Mouse (Mus musculus) gastrocnemius, adult 8-10 months (tissue): ENCODE measurements around the gene Napa. TPM values are rescaled to one million over a fixed set of nuclear protein-coding genes. Genes with fewer than 3 reads are reported as not detected.
A peak's percentile ranks its signal among the peaks of the same experiment; 100 is the strongest.

Source experiments
- DNase-seq, 2 experiments: peaks; one replicate each; pipeline ENCODE4 v3.0.0; 2022; ENCODE audit warnings: low spot score in 2 of 2
- total RNA-seq, 4 experiments: library from RNA; stranded (reverse); gene quantifications; 2 replicates each; pipeline ENCODE4 v1.2.4; 2022

The Napa gene
- total RNA-seq = 100 to 1,000 TPM; 105 to 140 (median 115) TPM

DNA sequence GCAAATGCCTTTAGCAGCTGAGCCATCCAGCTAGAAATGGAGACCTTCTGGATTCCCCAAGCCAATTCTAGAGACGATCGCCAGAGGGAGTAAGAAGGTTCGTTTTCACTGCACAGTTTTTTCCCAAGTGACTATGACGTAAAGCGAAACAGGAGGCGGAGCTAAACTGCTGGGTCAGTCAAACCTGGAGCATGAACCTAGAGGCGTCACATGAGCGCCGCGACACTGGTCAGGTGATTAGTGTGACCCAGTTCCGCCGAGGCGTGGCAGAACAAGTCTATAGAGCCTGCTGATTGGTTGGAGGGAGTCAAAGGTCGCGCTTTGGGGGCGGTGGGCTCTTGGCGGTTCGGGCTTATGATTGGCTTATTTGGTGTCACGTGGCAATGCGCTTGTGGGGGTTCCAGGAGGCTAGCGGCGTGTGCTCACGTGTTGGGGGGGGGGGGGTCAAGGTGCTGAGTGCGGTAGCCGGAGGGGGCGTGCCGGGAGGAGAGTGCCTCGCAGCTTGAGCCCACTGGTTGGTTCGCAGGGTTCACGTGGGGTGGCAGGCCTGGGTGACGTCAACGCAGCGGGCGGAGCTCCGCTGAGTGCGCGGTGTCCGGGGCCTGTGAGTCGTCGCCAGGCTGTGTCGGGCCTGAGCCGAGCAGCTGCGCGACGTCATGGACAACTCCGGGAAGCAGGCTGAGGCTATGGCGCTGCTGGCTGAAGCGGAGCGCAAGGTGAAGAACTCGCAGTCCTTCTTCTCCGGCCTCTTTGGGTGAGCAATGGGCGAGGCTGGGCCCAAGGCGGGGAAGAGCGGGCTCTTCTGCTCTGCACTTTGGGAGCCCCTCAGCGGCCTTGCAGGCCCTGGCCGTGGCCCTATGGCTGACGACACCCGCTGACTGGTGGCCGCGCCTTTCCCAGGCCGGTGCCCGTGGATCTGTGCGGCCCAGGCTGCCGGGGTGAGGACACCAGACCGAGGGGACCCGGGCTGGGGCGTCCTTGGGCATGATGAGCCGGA, at the start of gene Napa:
Gene Napa, plus strand, starts transcription at position 438 of the 997 bp plus-strand sequence.
- DNase-seq = peak; percentile 97 to 99

DNA sequence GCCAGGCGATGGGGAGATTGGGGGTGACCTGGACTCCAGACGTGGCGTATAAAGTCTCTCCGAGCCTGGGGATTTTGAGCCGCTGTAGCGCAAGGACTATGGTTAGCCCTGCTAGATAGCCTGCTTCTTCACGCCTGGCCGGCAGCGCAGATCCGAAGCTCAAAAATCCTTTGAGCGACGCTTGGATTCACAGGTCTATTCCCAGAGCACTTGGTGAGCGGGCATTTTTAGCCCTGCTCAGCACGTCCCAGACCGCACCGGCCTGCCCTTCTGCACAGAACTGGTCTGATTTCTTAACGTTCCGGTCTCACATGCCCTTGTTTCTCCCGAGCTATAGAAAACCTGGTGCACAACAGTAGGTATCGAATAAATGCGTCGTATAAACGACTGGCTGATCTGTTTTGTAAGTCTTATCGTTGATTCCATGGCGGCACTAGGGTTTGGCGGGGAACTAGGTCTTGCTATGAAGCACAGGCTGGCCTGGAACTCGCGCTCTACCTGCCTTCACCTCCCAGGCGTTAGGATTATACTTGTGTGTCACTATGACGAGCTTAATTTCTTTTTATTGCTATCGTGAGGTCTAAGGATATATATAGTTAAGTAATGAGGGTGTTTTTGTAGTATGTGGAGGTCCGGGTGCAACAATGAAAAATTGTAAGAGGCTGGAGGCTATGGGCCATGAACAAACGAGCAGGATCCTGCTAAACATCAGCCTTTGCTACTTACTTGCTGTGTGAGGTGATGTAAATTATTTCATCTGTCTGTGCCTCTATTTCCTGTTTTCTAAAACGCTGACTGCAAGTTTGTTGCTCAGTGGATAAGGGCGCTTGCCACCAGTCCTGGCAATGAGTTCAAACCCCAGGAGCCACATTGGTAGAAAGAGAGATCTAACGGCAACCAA, 49.3 kb upstream of the Napa start:
- no peak for DNase-seq

DNA sequence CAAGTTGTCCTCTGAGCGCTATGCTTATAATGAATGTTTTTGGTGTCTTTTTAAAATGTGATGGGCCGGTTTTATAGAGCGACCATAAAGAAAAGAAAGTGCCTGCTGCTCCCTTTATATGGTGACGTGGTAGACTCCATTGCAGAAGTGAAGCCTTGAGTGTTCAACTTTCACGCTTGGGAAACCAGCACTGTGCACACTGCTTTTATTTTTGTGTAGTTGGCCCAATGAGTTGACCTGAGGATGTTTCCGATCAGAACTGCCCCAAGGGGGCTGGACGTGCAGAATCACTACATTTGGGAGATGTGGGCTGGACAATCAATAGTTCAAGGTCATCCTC, 48.7 kb upstream of the Napa start:
- DNase-seq = no peak

DNA sequence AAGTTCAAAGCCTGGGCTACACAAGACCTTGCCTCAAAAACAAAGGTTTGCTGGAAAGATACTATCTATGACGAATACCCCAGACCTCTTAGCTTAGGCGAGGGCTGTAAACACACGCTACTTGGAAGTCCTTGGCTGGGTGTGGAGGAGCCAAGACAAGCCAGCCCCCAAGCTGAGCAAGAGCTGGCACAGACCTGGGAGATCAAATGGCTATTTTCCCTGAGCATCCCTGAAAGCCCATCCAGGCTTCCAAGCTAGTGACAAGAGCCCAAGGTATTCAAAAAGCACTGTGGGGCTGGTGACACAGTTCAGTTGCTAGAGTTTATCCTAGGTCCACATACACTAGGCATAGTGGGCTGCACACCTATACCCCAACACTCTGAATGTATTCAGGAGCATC, 47.7 kb upstream of the Napa start:
- no peak for DNase-seq

DNA sequence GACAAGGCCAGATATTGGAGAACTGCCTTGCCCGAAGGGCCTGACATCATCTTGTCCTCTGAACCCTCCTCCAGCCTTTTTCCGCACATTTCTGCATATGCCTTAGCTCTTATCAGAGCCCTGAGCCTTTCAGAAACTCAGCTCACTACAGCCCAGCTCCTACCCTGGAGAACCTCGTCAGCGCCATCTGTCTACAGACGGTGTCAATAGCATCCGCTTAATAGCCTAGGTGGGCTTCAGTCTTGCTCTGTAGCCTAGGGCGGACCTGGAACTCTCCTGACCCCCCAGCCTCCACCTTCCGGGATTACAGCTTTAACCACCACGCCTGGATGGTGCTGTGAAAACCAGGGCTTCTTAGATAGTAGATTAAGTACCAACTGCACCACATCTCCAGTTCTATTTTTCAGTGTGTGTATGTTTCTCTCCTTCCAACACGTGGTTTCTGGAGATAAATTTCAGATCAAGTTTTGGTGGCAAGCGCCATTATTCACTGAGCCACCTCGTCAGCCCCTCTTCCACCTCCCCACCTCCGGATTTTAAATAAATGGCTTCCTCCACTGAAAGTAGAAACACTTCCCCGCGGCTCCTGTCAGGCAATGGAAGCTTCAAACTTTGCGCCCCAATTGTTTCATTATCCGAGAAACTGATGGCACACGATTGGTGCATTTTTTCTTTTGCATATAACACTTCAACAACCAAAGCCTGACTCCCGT, 46.2 kb upstream of the Napa start:
- peak; percentile 57 to 62 for DNase-seq

DNA sequence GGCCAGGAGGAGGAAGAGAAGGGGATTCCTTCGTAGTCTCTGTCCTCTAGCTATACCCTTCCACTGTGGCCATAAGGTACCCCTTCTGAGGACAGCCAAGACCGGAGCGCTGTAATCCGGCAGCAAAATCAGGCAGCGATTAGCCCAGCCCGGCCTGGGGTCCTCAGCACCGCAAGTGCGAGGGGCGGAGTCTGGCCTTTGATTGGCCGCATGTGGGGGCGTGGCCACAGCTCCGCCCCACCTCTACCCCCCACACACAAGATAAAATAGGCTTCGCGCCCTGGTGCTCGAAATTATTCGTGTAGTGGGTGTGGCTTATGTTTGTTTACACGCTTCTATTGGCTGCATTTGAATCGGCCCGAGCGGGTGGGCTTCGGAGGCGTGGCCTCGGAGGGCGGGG, 45.6 kb upstream of the Napa start:
- DNase-seq = peak; percentile 96 to 97

DNA sequence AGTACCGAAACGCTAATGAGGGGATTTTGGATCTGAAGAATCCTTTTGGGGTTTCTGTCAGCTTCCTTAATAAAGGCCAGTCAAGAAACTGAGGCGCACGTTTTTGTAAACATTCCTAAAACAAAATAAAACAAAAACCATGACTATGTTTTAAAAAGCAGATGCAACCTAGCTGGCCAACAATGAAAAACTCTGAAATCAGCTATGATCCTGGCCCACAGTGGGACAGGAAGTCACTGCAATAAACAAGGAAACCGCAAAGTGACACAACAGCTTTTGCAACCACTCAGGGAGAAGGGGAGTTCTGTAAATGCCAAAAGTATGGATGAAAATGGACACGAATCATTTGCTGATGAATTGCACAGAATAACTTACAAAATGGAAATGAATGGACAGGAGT, 45.2 kb upstream of the Napa start:
- no peak for DNase-seq

DNA sequence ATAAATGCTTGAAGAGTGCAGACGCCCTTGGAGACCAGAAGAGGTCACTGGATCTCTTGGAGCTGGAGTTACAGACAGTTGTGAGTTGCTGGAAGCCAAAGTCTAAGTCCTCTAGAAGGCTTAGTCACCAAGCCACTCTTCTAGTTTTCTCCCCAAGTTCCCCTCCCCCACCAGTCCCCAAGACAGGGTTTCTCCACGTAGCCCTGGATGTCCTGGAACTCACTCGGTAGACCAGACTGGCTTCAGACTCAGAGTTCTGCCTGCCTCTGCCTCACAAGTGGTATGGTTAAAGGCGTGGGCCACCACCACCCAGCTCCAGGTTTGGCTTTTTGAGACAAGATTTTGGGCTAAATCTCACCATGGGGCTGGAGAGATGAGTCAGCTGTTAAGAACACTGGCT, 43.3 kb upstream of the Napa start:
- DNase-seq = no peak

DNA sequence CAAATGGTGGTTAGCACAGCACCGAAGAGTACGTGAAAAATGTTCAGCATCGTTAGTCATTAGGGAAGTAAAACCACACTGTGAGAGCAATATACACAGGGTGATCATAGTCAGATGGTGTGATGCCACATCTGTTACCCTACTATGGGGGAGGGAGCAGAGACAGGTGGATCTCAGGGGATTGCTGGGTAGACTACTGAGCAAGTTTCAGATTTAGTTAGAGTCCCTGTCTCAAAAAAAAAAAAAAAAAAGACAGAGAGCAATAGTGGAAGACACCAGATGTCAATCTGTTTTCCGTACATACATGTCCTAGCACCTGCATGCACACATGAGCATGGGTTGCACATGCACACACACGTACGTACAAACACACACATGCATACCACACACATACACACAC, 42.6 kb upstream of the Napa start:
- DNase-seq = no peak

DNA sequence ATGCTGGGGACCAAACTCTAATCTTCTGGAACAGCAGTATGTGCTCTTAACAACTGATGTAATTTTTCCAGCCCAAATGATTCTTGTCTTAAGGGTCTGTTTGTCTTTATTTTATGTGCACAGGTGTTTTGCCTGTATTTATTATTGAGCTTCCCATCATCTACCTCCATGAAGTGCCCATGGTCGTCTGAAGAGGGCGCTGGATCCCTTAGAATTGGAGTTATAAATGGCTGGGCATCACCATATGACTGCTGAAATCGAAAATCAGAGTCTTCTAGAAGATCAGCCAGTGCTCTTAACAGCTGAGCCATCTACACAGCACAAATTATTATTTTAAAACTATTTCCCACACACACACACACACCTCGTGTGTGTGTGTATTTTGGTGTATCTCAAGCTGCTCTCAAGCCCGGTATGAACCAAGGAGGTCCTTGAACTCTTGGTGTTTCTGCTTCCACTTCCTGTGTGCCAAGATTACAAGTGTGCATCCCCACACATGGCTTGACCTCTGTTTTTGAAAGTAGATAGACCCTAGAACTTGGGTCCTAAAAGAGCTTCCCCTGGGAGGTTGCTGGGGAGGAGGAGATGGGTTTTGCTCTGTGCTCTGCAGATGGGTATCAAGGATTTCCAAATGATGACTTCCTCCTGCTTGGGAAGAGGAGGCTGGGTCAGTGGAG, 41.7 kb upstream of the Napa start:
- no peak for DNase-seq

DNA sequence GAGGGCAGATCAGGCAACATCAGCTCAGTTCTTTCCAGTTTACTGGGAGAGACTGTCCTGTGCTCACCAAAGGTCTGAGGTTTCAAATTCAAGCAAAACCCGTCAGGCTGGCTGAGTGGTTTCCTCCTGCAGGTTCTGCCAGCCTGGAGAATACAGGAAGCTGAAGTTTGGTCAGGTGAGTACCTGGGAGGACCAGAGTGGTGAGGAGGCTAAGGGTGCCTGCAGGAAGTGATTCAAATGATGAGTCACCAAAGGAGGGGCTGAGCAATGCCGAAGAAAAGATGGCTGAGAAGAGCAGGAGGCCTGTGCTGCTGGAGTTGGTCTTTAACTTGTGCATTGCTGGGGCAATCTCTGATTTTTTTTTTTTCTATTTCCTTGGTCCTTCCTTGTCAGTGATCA, 41.1 kb upstream of the Napa start:
- no peak for DNase-seq

DNA sequence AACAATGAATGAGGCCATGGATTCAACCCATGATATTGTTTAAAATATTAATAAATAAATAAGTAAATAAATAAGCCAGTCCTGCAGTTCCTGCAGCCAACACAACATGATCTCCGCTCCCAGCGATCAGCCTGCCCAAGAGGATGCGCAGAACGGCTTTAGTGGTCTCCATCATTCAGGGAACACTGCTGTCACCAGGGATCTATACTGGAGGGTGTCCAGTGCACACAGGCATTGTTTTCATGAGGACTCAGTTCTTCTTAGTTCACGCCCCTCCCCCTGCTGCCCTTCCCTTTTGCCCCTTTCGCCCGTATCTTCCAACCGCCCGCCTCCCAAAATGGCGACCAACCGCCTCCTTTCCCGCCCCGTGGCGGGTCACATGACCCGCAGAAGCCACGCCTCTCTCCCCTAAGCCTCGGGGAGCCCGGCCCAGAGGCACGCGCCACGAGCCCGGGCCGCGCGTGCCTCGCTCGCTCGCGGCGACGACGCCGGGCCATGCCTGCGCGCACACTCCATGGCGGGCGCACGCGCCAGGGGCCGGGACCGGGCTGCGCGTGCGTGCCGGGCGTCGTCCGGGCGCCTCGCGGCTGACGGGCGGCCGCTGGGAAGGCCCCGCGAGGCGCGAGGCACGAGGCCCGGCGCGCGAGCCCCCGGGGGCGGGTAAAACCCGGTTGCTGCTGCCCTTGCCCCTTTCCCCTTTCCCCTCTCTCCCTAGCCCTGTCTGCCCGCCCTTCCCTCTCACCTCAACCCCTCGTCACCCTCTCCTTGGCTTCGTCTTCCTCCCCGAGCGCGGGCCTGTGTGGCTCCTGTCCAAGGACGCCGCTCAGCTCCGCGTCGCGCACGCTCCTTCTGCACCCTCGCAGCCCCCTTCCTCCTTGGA, 36.8 kb upstream of the Napa start, which contains the start of gene Zfp541:
Gene Zfp541, plus strand, starts transcription at position 596 of the 880 bp plus-strand sequence.
- no peak for DNase-seq

DNA sequence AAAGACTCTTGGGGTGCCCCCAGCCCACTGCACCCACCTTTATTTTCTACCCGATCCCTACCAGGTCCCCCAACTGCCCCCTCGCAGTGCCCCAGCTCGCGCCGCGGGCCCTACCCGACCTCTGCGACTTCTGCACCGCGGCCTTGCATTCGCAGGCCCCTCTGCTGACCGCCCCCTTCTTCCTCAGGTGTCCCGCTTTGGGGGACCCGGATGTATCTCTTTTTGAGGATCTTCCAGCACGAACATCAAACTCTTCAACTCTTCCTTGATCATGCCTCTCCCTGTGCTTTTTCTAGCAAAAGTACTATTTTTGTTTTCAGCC, 36.2 kb upstream of the Napa start:
- DNase-seq = no peak

DNA sequence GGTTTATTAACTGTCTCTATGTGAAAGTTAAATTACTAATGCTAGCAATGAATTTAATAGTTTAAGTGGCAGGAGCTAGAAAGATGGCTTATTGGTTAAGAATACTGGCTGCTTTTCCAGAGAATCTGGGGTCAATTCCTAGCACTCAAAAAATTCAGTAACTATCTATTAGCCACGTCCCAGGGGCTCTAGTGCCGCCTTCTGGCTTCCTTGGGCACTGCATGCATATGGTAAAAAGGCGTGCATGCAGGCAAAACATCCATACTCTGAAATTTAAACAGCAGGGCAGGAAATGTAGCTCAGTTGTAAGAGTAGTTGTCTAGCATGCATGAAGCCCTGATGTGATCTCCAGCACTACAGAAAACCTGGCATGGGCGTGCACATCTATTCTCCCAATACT, 34.8 kb upstream of the Napa start:
- no peak for DNase-seq

DNA sequence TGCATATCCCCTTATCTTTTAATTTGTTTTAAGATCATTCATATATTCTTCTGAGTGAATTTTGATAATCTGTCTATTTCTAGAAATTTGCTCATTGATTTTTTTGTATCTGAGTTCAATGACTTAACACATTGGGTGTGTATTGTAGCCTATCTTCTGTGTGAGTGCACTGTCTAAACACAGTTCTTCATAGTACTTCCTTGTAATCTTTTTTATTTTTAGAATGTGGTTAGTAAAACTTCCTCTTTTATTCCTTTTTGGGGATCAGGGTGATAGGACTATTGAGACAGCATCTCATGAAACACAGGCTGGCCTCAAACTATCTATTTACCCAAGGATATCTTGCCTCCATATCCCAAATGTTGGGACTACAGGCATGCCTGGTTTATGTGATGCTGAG, 27.4 kb upstream of the Napa start:
- DNase-seq = no peak

DNA sequence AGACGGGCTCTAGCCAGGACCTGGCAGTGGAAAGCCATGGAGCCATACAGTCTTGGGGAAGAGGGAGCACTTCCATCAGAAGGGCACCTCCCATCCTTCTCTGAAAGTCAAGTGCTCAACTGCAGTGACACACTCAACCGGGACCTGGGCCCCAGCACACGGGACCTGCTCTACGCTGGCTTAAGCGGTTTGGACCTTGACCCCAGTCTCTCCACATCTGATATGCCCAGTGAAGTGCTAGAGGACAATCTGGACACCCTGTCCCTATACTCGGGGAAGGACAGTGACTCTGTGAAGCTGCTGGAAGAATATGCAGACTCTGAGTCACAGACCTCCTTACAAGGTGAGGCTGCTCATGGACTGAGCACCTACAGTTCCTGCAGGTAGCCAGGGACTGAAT, 26.4 kb upstream of the Napa start:
- no peak for DNase-seq

DNA sequence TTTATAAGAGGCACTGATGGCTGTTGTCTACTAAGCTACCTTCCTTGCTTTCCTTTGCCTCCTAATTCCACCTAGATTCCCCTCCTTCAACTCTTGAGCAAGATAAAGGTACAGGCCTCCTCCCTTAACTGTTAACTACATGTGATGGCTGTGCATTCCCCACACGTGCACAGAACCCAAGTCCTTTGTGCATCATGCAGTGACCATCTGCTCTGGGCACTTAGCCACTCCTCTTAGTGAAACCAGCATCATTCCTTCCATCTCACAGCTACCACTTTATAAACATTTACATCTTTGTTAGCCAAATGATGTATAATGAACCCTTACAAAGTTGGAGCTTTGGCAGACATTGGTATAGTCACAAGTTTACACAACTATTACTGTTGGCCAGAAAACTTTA, 18.3 kb upstream of the Napa start:
- DNase-seq = no peak

DNA sequence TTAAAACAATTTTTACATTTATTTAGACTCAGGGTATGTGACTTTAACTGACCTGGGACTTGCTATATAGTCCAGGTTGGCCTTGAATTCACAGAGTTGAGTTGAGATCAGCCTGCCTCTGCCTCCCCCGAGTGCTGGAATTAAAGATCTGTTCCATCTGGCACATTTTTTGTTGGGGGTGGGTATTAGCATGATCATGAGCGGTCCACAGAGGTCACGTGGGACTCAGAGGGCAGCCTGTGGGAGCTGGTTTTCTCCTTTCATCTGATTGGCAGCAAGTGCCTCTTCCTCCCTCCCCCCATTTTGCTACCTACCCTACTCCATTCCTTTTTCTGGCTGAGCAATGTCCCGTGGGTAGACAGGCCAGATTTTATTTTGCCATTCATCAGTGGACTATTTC, 17.7 kb upstream of the Napa start:
- no peak for DNase-seq

DNA sequence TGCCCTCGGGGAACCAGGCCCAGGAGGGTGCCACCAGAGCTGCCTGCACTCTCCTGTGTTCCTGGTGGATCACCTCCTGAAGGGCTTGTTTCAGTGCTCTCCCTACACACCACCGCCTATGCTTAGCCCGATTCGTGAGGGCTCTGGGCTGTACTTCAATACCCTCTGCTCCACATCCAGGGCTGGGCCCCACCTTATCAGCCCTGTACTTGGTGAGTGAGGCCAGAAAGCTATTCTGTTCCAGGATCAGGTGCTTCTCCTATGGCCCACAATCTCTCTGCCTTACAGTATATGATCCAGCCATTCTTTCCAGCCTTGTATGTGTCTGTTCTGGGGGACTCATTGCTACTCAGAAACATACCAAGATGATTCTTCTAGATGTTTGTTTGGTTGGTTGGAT, 14.9 kb upstream of the Napa start:
- DNase-seq = no peak

DNA sequence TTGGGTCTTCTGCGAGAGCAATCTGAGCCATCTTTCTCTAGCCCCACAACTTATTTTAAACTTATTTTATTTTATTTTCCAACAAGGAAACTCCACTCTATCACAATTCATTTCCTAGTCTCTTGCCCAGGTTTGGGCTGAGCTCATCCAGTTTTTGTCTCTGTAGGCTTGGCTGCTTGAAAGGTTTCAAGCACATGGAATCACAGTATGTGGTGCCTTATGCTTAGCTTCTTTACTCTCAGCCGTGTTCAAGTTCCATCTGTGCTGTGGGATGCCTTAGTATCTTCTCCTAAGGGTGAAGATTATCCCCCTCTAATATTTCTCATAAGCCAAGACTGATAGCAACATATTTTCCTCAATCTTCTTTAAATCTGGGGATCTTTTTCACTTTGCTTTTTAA, 10.7 kb upstream of the Napa start:
- DNase-seq = no peak
